Mouse (Mus musculus) cerebellum, adult 2 months (tissue): ENCODE results near the gene Gabre. TPM values are rescaled to one million over a fixed set of nuclear protein-coding genes. Genes with fewer than 3 reads are reported as not detected.

ENCODE experiments used
- DNase-seq, 2 experiments: peaks; one replicate each; pipeline ENCODE4 v3.0.0; 2021
- H3K27ac ChIP-seq: fragments of 200-500 bp; 2 replicates; pipeline ENCODE4 v1.5.1; 2012; ENCODE audit warnings: low read length, control low read depth, inconsistent platforms; ENCODE audit not compliant: insufficient read depth
- H3K27me3 ChIP-seq: fragments of 200-500 bp; 2 replicates; pipeline ENCODE4 v1.6.1; 2012; ENCODE audit warnings: inconsistent platforms, mild to moderate bottlenecking, low read length, moderate library complexity; ENCODE audit not compliant: control insufficient read depth, insufficient read depth
- H3K4me1 ChIP-seq: fragments of 200-500 bp; 2 replicates; pipeline ENCODE4 v1.6.1; 2011; ENCODE audit warnings: low read length; ENCODE audit not compliant: control insufficient read depth, insufficient read depth
- H3K4me3 ChIP-seq: fragments of 200-500 bp; replicated peaks from 2 replicates; pipeline ENCODE3; 2011; ENCODE audit warnings: mild to moderate bottlenecking, low read depth, low read length, control low read depth; ENCODE audit not compliant: insufficient read depth
- CTCF ChIP-seq: fragments of 200-500 bp; IDR thresholded peaks from 2 replicates; pipeline ENCODE4 v1.5.1; 2011; ENCODE audit warnings: low read depth, mild to moderate bottlenecking, control low read depth, low read length, moderate library complexity, borderline replicate concordance; ENCODE audit not compliant: insufficient read depth
- POLR2A ChIP-seq: fragments of 200-500 bp; IDR thresholded peaks from 2 replicates; pipeline ENCODE4 v1.6.1; 2011; ENCODE audit warnings: low read length, control low read depth, borderline replicate concordance; ENCODE audit not compliant: insufficient read depth
- WGBS: fragments of 180-500 bp; shearing (Covaris S2); methylation state at CpG from one replicate; pipeline ENCODE4 v1.1.7; 2018; 5-methylcytosine and 5-hydroxymethylcytosine counted together
- polyA plus RNA-seq: library from polyadenylated mRNA; depleted of rRNA; stranded (reverse); fragments of >200 nt; gene quantifications from 2 replicates; pipeline ENCODE4 v1.2.3, GENCODE M21; 2012; rRNA removed

Gene Gabre
- 0.92 and 1.1 TPM in 2 replicates for polyA plus RNA-seq

DNA sequence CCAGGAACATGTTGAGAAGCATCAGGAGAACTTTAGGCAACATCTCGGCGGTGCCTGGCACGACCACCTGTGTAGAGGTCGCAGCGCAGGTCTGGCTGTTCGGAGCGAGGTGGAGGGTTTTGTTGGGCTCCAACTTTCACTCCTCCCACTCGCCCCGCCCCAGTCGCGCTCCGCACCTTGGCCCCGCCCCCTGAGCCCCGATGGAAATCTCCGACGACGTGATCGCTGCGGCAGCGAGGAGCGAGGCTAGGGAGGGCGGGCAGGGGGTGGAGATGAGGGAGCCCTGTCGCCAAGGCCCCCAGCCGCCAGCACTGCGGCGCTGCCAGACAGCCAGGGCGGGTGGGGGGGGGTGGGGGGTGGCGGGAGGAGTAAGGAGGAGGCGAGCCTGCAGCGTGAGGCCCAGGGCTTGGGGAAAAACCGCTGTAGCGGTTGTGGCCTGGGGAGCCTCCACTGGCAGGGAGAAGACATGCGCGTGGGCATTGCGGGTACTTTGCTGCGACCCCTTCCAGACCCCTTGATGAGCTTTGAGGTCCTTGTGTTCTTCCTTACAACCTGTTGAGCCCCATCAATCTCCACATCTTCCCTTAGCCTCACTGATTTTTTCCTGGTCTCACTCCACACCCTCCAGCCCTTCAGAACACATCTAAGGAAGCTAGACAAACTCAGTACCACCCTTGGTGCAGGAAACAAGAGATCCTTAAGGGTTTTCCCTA, at the start of gene Gabre:
TSS of gene Gabre (minus strand) at position 145 of the 713 bp plus-strand sequence.
- peak within 1 kb of the TSS; percentile 19 for H3K4me3 ChIP-seq
- TF ChIP-seq CTCF = no peak
- no peak for TF ChIP-seq POLR2A
- H3K4me1 ChIP-seq = no peaks in the 10 kb centered on the region
- DNase-seq = no peak
- WGBS = under 1% methylated on average over 31 of the region's 36 CpGs
- H3K27me3 ChIP-seq = no peaks in the 10 kb centered on the region
- H3K27ac ChIP-seq = no peak within 1 kb of the TSS

DNA sequence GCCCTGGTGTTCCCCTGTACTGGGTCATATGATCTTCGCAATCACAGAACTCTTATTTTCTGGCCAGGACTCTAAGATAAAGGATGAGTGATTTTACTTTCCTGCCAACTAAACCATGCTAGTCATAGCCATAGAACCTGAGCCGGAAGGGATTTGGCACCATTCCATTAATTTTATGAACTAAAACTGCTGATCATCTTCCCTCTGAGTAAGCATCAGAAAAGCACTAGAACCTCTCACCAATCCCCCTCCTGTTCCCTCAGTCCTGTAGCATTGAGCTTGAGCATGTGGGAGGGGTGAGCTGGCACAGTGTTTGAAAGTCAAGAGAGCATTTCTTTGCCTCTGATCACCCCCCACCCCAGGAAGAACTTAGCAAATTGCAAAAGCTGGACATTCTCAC, 23.2 kb upstream of the Gabre start:
- no peak overlapping the region for H3K27ac ChIP-seq
- WGBS = 38% methylated on average over 2 of the region's 2 CpGs
- no peak overlapping the region for H3K4me3 ChIP-seq
- TF ChIP-seq CTCF (no peak), POLR2A (no peak)
- no peak for DNase-seq
- H3K4me1 ChIP-seq = no peaks in the 10 kb centered on the region
- H3K27me3 ChIP-seq = no peaks in the 10 kb centered on the region

DNA sequence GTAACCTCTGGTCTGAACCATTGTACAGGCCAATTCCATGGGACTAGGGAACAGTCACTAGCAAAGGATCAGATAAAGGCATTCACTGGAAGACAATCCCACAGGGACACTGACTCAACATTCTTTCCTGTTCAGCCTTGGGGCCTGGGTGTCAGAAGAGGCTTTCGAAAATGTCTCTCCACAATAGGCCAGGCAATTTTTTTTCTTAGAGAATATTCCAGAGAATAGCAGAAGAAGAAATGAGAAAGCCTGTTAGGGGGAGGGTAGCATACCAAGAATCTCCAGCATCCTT, 715 bp upstream of the Gabre start:
- DNase-seq = no peak
- Histone ChIP-seq H3K4me3 (no peak overlapping the region), H3K27me3 (no peaks in the 10 kb centered on the region), H3K27ac (no peak overlapping the region), H3K4me1 (no peaks in the 10 kb centered on the region)
- no peak for TF ChIP-seq CTCF
- TF ChIP-seq POLR2A = no peak
- 86% methylated on average over 1 of the region's 1 CpGs for WGBS

DNA sequence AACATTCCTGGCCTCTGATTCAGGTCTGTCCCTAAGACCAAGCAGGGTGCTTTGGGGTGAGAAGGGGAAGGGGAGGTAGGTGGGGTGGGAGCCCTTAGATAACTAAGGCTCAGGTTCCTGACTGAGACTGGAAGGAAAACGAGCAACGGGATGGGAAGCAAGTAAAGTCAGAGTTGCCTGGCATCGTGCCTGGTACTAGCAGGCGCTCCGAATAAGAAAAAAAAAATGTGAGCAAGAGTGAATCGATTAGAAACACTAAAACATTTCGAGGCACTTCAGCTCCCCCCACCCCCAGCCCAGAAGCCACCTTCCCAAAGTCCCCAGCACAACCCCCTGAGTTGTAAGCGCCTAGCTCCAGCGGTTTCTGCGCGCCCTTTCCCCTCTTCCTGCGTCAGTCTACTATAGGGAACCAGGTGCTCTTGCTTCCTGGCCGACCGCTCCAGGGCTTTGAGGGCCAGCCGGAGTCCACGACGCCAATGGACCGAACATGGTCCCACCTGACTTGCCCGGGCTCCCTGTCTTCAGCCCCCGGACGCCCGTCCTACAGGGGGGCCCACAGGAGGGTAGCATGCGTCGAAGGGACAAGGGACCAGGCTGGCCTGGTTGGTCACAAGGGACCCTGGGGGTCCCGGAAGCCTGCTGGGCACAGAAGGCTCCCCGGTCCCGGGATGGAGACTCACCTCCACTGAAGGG, 491 bp downstream of the Gabre start:
- Histone ChIP-seq H3K27ac (no peak overlapping the region), H3K27me3 (no peaks in the 10 kb centered on the region), H3K4me3 (peak overlapping the region; percentile 19), H3K4me1 (no peaks in the 10 kb centered on the region)
- 13% methylated on average over 20 of the region's 27 CpGs for WGBS
- no peak for TF ChIP-seq POLR2A
- no peak for DNase-seq

DNA sequence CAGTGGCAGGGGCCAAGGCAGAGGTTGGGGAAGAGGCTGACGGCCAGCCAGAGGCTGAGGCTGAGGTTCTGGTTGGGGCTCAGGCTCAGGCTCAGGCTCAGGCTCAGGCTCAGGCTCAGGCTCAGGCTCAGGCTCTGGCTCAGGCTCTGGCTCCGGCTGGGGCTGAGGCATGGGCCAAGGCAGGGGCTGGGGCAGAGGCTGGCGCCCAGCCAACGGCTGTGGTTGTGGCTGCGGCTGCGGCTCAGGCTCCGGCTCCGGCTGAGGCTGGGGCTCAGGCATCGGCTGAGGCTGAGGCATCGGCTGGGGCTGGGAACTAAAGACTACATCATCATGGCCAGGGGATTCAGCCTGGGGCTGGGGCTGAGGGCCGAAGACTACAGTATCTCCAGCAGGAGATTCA, 4.0 kb downstream of the Gabre start:
- H3K27me3 ChIP-seq = no peaks in the 10 kb centered on the region
- no peak overlapping the region for H3K4me3 ChIP-seq
- H3K27ac ChIP-seq = no peak overlapping the region
- TF ChIP-seq CTCF = no peak
- no peak for TF ChIP-seq POLR2A
- 32% methylated on average over 11 of the region's 11 CpGs for WGBS
- no peaks in the 10 kb centered on the region for H3K4me1 ChIP-seq
- DNase-seq = no peak

DNA sequence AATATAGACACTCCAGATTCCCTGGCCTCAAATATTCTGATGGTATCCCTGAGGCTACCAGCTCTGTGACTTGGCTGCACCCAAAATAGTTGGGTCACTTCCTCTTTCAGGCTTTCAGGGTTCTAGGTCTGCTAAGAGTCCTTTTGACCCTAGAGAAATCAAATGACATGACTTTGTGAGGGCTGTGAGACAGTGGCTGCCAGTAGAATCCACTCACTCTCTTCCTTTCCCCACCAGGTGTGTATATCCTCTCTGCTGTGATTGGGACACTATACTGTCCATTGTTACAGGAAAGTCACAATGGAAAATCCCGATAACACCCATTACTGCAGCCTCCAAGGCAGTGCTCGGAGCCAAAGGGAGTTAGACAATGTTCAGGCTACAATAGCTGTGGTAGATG, 52.9 kb downstream of the Gabre start, which contains the start of gene Magea4:
TSS of gene Magea4 (plus strand) at position 301 of the 400 bp plus-strand sequence.
- Histone ChIP-seq H3K4me3 (no peak within 1 kb of the TSS), H3K27ac (no peak within 1 kb of the TSS), H3K4me1 (no peaks in the 10 kb centered on the region), H3K27me3 (no peaks in the 10 kb centered on the region)
- no peak for DNase-seq
- no peak for TF ChIP-seq CTCF
- no peak for TF ChIP-seq POLR2A
- 88% methylated on average over 2 of the region's 2 CpGs for WGBS

Other genes starting within 250 kb of the Gabre start
- gene Magea4, start 52.8 kb downstream of the Gabre start, polyA plus RNA-seq = not detected in 2 replicates
- gene Magea10, start 112.1 kb upstream of the Gabre start, polyA plus RNA-seq = not detected in 2 replicates